Mouse (Mus musculus) duodenum, adult 2 months (tissue): Measurements from ENCODE around the gene Fam124a. TPM values are rescaled to one million over a fixed set of nuclear protein-coding genes. Genes with fewer than 3 reads are reported as not detected.

Experiments
- polyA plus RNA-seq: library from polyadenylated mRNA; depleted of rRNA; stranded (reverse); fragments of >200 nt; gene quantifications from 2 replicates; pipeline ENCODE4 v1.2.3, GENCODE M21; 2012; ENCODE audit warnings: low replicate concordance; rRNA removed

Fam124a gene
- polyA plus RNA-seq: 1.9 and 4.2 TPM in 2 replicates

DNA sequence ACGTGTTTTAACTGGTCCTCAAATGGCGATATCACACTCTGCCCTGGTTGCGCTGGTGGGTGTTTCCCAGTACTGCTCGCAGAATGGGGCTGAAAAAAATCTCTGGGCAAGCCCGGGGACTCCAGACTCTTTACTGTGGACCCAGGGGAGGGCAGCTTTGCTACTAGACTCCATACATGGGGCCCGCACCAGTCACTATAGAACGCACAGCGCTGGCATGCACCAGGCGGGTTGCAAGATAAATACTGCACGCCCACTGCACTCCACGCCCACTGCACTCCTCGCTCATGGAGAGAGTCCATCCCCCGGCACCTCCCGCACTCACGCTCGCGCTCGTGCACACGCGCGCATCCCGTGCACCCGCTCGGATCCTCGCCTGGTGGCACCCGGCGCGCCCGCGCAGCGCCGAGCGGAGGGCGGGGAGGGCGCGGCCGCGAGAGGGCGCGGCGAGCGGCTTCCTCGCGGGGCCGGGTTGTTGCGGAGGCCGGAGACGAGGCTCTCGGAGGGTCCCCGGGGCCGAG, at the start of gene Fam124a:
Gene Fam124a (plus strand): TSS at position 429 of the 521 bp plus-strand sequence.

DNA sequence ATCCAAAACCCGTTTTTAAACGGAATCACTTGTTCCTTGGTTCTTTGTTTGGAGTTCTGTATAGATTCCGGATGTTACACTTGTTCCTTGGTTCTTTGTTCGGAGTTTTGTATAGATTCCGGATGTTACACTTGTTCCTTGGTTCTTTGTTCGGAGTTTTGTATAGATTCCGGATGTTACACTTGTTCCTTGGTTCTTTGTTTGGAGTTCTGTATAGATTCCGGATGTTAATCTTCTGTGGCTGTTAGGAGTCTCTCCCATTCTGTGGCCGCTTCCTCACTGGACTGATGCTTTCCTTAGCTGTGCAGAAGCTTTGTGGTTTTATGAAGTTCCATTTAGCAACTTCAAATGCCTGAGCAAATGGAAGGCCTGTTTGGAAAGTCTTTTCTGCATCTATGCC, 11.3 kb downstream of the Fam124a start, which contains the start of gene Gm4131:
Gene Gm4131 (minus strand): TSS at position 101 of the 400 bp plus-strand sequence.

Other genes with a start within 250 kb of the Fam124a start
- gene Gucy1b2, start 99.4 kb upstream of the Fam124a start, polyA plus RNA-seq: not detected in 2 replicates
- not detected in 2 replicates for gene Gm4131, start 11.2 kb downstream of the Fam124a start, polyA plus RNA-seq
- not detected in 2 replicates for gene Serpine3, start 107.9 kb downstream of the Fam124a start, polyA plus RNA-seq
- 2.9 and 3.3 TPM in 2 replicates for gene Ints6, start 205.4 kb downstream of the Fam124a start, polyA plus RNA-seq